Mouse (Mus musculus): Measurements from ENCODE around the gene Sec22a. TPM values are rescaled to one million over a fixed set of nuclear protein-coding genes. Genes with fewer than 3 reads are reported as not detected.

The Sec22a gene
- polyA plus RNA-seq, 1 experiment from 2014 or later, result 10.8 TPM

- WGBS (ENCODE audit: insufficient replicate concordance), result 82% methylated on average over 2 of the region's 2 CpGs
- Histone ChIP-seq H3K4me1 (peaks cover 12% of the 10 kb centered on the region), H3K4me2 (peak overlapping the region; percentile 94; the same call in 1 of the 2 replicates), H3K36me3 (0 out of 2 replicates have a peak, but pooled peaks cover 5% of the 10 kb centered on the region), H3K9me3 (replicated peaks) (no peaks in the 10 kb centered on the region), H3K27me3 (replicated peaks) (peaks cover 5% of the 10 kb centered on the region; the same call in 1 of the 2 replicates), H3K27ac (no peak overlapping the region), H3K9ac (no peak overlapping the region), H3K4me3 (no peak overlapping the region)
- no peak for ATAC-seq
These were observed 1.5 kb downstream of the Sec22a start for GRCm38 (mm10) chr16:35362221-35362620.

GRCm38 (mm10) chr16:35360593-35360992 is 3.1 kb downstream of the Sec22a start:
- no peak for ATAC-seq
- Histone ChIP-seq H3K9ac (no peak overlapping the region), H3K27ac (no peak overlapping the region), H3K27me3 (replicated peaks) (0 out of 2 replicates have a peak, but pooled peaks cover 1% of the 10 kb centered on the region), H3K4me2 (no peak overlapping the region), H3K4me3 (no peak overlapping the region), H3K36me3 (0 out of 2 replicates have a peak, but pooled peaks cover 5% of the 10 kb centered on the region), H3K4me1 (peaks cover 12% of the 10 kb centered on the region), H3K9me3 (replicated peaks) (no peaks in the 10 kb centered on the region)
- WGBS (ENCODE audit: insufficient replicate concordance), result 22% methylated on average over 6 of the region's 6 CpGs

- H3K9ac ChIP-seq, result no peak overlapping the region
- no peak for ATAC-seq
- WGBS (ENCODE audit: insufficient replicate concordance), result 84% methylated on average over 1 of the region's 1 CpGs
These were observed 6.3 kb downstream of the Sec22a start for GRCm38 (mm10) chr16:35357449-35357848.

GRCm38 (mm10) chr16:35330451-35330850 is 33.3 kb downstream of the Sec22a start:
- Histone ChIP-seq H3K36me3 (peaks cover 4% of the 10 kb centered on the region; the same call in 1 of the 2 replicates), H3K4me2 (no peak overlapping the region), H3K27ac (no peak overlapping the region), H3K4me3 (no peak overlapping the region), H3K4me1 (no peaks in the 10 kb centered on the region), H3K9me3 (replicated peaks) (no peaks in the 10 kb centered on the region), H3K9ac (no peak overlapping the region), H3K27me3 (replicated peaks) (no peaks in the 10 kb centered on the region)
- no peak for ATAC-seq
- 73% methylated on average over 1 of the region's 1 CpGs for WGBS (ENCODE audit: insufficient replicate concordance)

More at GRCm38 (mm10) chr16:35357449-35357848, 6.3 kb downstream of the Sec22a start:
- H3K36me3 ChIP-seq, result 0 out of 2 replicates have a peak, but pooled peaks cover 5% of the 10 kb centered on the region
- peaks cover 4% of the 10 kb centered on the region for H3K4me1 ChIP-seq
- H3K4me3 ChIP-seq, result no peak overlapping the region
- H3K9me3 ChIP-seq (replicated peaks), result no peaks in the 10 kb centered on the region
- H3K27ac ChIP-seq, result no peak overlapping the region
- no peak overlapping the region for H3K4me2 ChIP-seq
- no peaks in the 10 kb centered on the region for H3K27me3 ChIP-seq (replicated peaks)

- no peak overlapping the region for H3K4me2 ChIP-seq
- no peak overlapping the region for H3K9ac ChIP-seq
- H3K9me3 ChIP-seq (replicated peaks), result no peaks in the 10 kb centered on the region
- no peaks in the 10 kb centered on the region for H3K36me3 ChIP-seq
- H3K27ac ChIP-seq, result no peak overlapping the region
- H3K4me1 ChIP-seq, result no peaks in the 10 kb centered on the region
- WGBS (ENCODE audit: insufficient replicate concordance), result 71% methylated on average over 2 of the region's 2 CpGs
- no peaks in the 10 kb centered on the region for H3K27me3 ChIP-seq (replicated peaks)
- no peak for ATAC-seq
- H3K4me3 ChIP-seq, result no peak overlapping the region
These were observed 43.9 kb downstream of the Sec22a start for GRCm38 (mm10) chr16:35319773-35320172.

GRCm38 (mm10) chr16:35319335-35319734 is 44.4 kb downstream of the Sec22a start:
- no peak overlapping the region for H3K4me3 ChIP-seq
- no peak overlapping the region for H3K27ac ChIP-seq
- H3K4me2 ChIP-seq, result no peak overlapping the region
- 56% methylated on average over 4 of the region's 4 CpGs for WGBS (ENCODE audit: insufficient replicate concordance)
- no peak overlapping the region for H3K9ac ChIP-seq
- H3K36me3 ChIP-seq, result no peaks in the 10 kb centered on the region
- no peaks in the 10 kb centered on the region for H3K9me3 ChIP-seq (replicated peaks)
- ATAC-seq, result no peak
- no peaks in the 10 kb centered on the region for H3K27me3 ChIP-seq (replicated peaks)
- H3K4me1 ChIP-seq, result no peaks in the 10 kb centered on the region

- no peak overlapping the region for H3K9ac ChIP-seq
- H3K4me2 ChIP-seq, result no peak overlapping the region
- H3K27ac ChIP-seq, result no peak overlapping the region
- no peaks in the 10 kb centered on the region for H3K4me1 ChIP-seq
- H3K27me3 ChIP-seq (replicated peaks), result no peaks in the 10 kb centered on the region
- no peaks in the 10 kb centered on the region for H3K9me3 ChIP-seq (replicated peaks)
- no peak overlapping the region for H3K4me3 ChIP-seq
- ATAC-seq, result no peak
- 35% methylated on average over 6 of the region's 6 CpGs for WGBS (ENCODE audit: insufficient replicate concordance)
- H3K36me3 ChIP-seq, result peaks cover 6% of the 10 kb centered on the region; the same call in 1 of the 2 replicates
These were observed 45.3 kb downstream of the Sec22a start for GRCm38 (mm10) chr16:35318397-35318796.

- Histone ChIP-seq H3K4me1 (no peaks in the 10 kb centered on the region), H3K9me3 (replicated peaks) (no peaks in the 10 kb centered on the region), H3K4me3 (no peak overlapping the region), H3K4me2 (no peak overlapping the region), H3K36me3 (peaks cover 7% of the 10 kb centered on the region; the same call in 1 of the 2 replicates), H3K9ac (no peak overlapping the region), H3K27ac (no peak overlapping the region), H3K27me3 (replicated peaks) (no peaks in the 10 kb centered on the region)
- no peak for ATAC-seq
- 69% methylated on average over 5 of the region's 5 CpGs for WGBS (ENCODE audit: insufficient replicate concordance)
These were observed 46.3 kb downstream of the Sec22a start for GRCm38 (mm10) chr16:35317460-35317859.

- H3K4me2 ChIP-seq, result no peak overlapping the region
- no peak for ATAC-seq
- H3K27ac ChIP-seq, result no peak overlapping the region
- H3K9me3 ChIP-seq (replicated peaks), result no peaks in the 10 kb centered on the region
- no peaks in the 10 kb centered on the region for H3K27me3 ChIP-seq (replicated peaks)
- H3K36me3 ChIP-seq, result peaks cover 7% of the 10 kb centered on the region; the same call in 1 of the 2 replicates
- H3K4me1 ChIP-seq, result no peaks in the 10 kb centered on the region
- no peak overlapping the region for H3K9ac ChIP-seq
- no peak overlapping the region for H3K4me3 ChIP-seq
These were observed 46.9 kb downstream of the Sec22a start for GRCm38 (mm10) chr16:35316856-35317264.

- H3K27me3 ChIP-seq (replicated peaks), result no peaks in the 10 kb centered on the region
- H3K4me2 ChIP-seq, result no peak overlapping the region
- H3K9ac ChIP-seq, result no peak overlapping the region
- no peaks in the 10 kb centered on the region for H3K9me3 ChIP-seq (replicated peaks)
- 61% methylated on average over 3 of the region's 3 CpGs for WGBS (ENCODE audit: insufficient replicate concordance)
- H3K36me3 ChIP-seq, result peaks cover 7% of the 10 kb centered on the region; the same call in 1 of the 2 replicates
- H3K4me1 ChIP-seq, result no peaks in the 10 kb centered on the region
- H3K27ac ChIP-seq, result no peak overlapping the region
- ATAC-seq, result no peak
- no peak overlapping the region for H3K4me3 ChIP-seq
These were observed 48.2 kb downstream of the Sec22a start for GRCm38 (mm10) chr16:35315496-35315895.

GRCm38 (mm10) chr16:35311586-35311985 is 52.1 kb downstream of the Sec22a start:
- Histone ChIP-seq H3K4me1 (no peaks in the 10 kb centered on the region), H3K9me3 (replicated peaks) (no peaks in the 10 kb centered on the region), H3K27me3 (replicated peaks) (no peaks in the 10 kb centered on the region), H3K9ac (no peak overlapping the region), H3K36me3 (peaks cover 7% of the 10 kb centered on the region; the same call in 1 of the 2 replicates), H3K4me2 (no peak overlapping the region), H3K27ac (no peak overlapping the region), H3K4me3 (no peak overlapping the region)
- ATAC-seq, result no peak
- WGBS (ENCODE audit: insufficient replicate concordance), result 71% methylated on average over 8 of the region's 8 CpGs

GRCm38 (mm10) chr16:35310551-35311110 is 53.1 kb downstream of the Sec22a start:
- no peaks in the 10 kb centered on the region for H3K9me3 ChIP-seq (replicated peaks)
- no peak for ATAC-seq
- H3K36me3 ChIP-seq, result peaks cover 7% of the 10 kb centered on the region; the same call in 1 of the 2 replicates
- H3K27ac ChIP-seq, result no peak overlapping the region
- 48% methylated on average over 2 of the region's 2 CpGs for WGBS (ENCODE audit: insufficient replicate concordance)
- H3K4me2 ChIP-seq, result no peak overlapping the region
- H3K4me1 ChIP-seq, result no peaks in the 10 kb centered on the region
- no peak overlapping the region for H3K4me3 ChIP-seq
- no peaks in the 10 kb centered on the region for H3K27me3 ChIP-seq (replicated peaks)
- no peak overlapping the region for H3K9ac ChIP-seq

- WGBS (ENCODE audit: insufficient replicate concordance), result 69% methylated on average over 4 of the region's 4 CpGs
- Histone ChIP-seq H3K9me3 (replicated peaks) (no peaks in the 10 kb centered on the region), H3K4me3 (no peak overlapping the region), H3K36me3 (peaks cover 7% of the 10 kb centered on the region; the same call in 1 of the 2 replicates), H3K4me1 (no peaks in the 10 kb centered on the region), H3K27ac (no peak overlapping the region), H3K27me3 (replicated peaks) (no peaks in the 10 kb centered on the region), H3K4me2 (no peak overlapping the region), H3K9ac (no peak overlapping the region)
- no peak for ATAC-seq
These were observed 54.1 kb downstream of the Sec22a start for GRCm38 (mm10) chr16:35309634-35310033.
